Mouse (Mus musculus): ENCODE measurements around the gene Cpsf3. TPM values are rescaled to one million over a fixed set of nuclear protein-coding genes. Genes with fewer than 3 reads are reported as not detected.

Cpsf3 gene
- total RNA-seq, 1 experiment: 57.5 TPM

DNA sequence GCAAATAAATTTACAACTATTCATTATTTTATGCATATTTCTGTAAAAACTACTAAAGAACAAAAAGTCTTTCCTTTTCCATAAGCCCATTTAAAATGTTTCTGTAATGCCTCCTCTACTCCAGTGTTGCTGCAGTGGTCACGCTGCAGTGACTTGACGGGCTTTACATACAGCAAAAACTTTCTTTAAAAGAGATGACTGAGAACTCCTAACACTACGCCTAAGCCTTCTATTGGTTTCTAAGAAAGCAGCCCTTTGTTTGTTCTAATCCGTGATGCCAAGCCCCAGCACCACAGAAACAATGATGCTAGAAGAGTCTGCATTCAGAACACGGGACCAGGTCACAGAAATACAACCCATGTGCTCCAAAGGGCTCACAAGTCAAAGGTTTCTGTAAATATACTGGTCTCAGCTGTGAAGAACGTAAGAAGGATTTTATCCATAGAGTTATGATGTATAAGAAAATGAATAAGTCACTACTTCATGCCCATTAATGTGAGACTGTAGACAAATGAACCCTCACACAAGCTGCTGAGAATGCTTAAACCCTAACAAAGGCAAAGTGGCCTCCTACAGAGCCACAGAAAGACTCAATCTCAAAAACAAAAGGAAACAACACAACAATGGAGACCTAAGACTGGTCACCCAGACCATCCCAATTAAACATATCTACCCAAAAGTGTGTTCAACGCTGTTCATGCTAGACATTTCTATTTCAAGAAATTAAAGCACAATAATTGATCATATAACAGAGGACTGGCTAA lies 65.1 kb downstream of the Cpsf3 start:
- Histone ChIP-seq H3K9ac (ENCODE audit: insufficient read depth, low read depth, low read length, poor library complexity, severe bottlenecking) (no peak overlapping the region), H3K9me3 (ENCODE audit: control insufficient read depth, insufficient read depth, low read depth, low read length) (no peaks in the 10 kb centered on the region), H3K27ac (ENCODE audit: insufficient read depth, low read depth, low read length, poor library complexity, severe bottlenecking) (no peak overlapping the region), H3K4me3 (ENCODE audit: insufficient read depth in 1 of 2, low read depth in 1 of 2, low read length in 2 of 2, poor library complexity in 1 of 2, severe bottlenecking in 1 of 2) (no peak overlapping the region), H3K36me3 (ENCODE audit: control insufficient read depth, insufficient read depth, low read length, poor library complexity, severe bottlenecking) (peaks cover 5% of the 10 kb centered on the region), H3K4me1 (ENCODE audit: control insufficient read depth in 2 of 2, insufficient read depth in 2 of 2, low read length in 2 of 2, poor library complexity in 1 of 2) (peaks cover 0 to 2% of the 10 kb centered on the region in 2 experiments; a peak in 1 of 4 replicates)
- TF ChIP-seq MAFK (IDR thresholded peaks at IDR 0.05; ENCODE audit: insufficient read depth, low read depth, low read length) (no peak), ZNF384 (IDR thresholded peaks at IDR 0.05; ENCODE audit: low read depth, low read length) (0 out of 2 replicates have a peak, but pooled peaks have one; percentile 5)
- no peak for DNase-seq (ENCODE audit: low read depth, low spot score)
- in situ Hi-C loops (cut with MboI; ENCODE audit: low sequenced_read_pairs in 2 of 2, unreplicated experiment in 2 of 2): no loop called here

- Histone ChIP-seq H3K9ac (ENCODE audit: insufficient read depth, low read depth, low read length, poor library complexity, severe bottlenecking) (no peak overlapping the region), H3K9me3 (ENCODE audit: control insufficient read depth, insufficient read depth, low read depth, low read length) (no peaks in the 10 kb centered on the region), H3K27ac (ENCODE audit: insufficient read depth, low read depth, low read length, poor library complexity, severe bottlenecking) (no peak overlapping the region), H3K4me1 (ENCODE audit: control insufficient read depth in 2 of 2, insufficient read depth in 2 of 2, low read length in 2 of 2, poor library complexity in 1 of 2) (peaks cover 0 to 2% of the 10 kb centered on the region in 2 experiments; a peak in 1 of 4 replicates), H3K4me3 (ENCODE audit: insufficient read depth in 1 of 2, low read depth in 1 of 2, low read length in 2 of 2, poor library complexity in 1 of 2, severe bottlenecking in 1 of 2) (no peak overlapping the region), H3K36me3 (ENCODE audit: control insufficient read depth, insufficient read depth, low read length, poor library complexity, severe bottlenecking) (peaks cover 5% of the 10 kb centered on the region)
- in situ Hi-C loops (cut with MboI; ENCODE audit: low sequenced_read_pairs in 2 of 2, unreplicated experiment in 2 of 2): no loop called here
- TF ChIP-seq HCFC1 (IDR thresholded peaks at IDR 0.05; ENCODE audit: borderline replicate concordance, insufficient read depth, low read length) (no peak), ZNF384 (IDR thresholded peaks at IDR 0.05; ENCODE audit: low read depth, low read length) (no peak)
- no peak for DNase-seq (ENCODE audit: low read depth, low spot score)
These were observed 68.5 kb downstream of the Cpsf3 start for GRCm38 (mm10) chr12:21353681-21354080.

DNA sequence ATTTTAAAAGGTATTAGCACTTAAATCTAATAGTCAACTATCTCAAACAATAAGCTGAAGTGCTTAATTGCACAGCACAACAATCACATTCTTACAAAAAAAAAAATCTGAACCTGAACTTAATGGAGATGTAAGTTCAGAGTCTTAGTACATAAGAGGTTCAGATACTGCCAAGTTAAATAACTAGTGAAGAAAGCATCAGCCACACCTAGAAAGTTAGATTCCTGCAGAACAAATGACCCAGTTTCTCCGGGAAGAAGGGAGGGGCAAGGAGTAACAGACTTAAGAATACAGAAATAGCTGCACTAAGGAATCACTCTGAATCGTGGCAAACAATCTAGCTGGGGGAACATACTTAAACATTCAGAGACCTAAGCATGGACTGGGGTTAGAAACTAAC lies 77.5 kb downstream of the Cpsf3 start:
- Histone ChIP-seq H3K9ac (ENCODE audit: insufficient read depth, low read depth, low read length, poor library complexity, severe bottlenecking) (no peak overlapping the region), H3K36me3 (ENCODE audit: control insufficient read depth, insufficient read depth, low read length, poor library complexity, severe bottlenecking) (no peaks in the 10 kb centered on the region; the same call in none of the 2 replicates), H3K4me3 (ENCODE audit: insufficient read depth in 1 of 2, low read depth in 1 of 2, low read length in 2 of 2, poor library complexity in 1 of 2, severe bottlenecking in 1 of 2) (no peak overlapping the region), H3K9me3 (ENCODE audit: control insufficient read depth, insufficient read depth, low read depth, low read length) (no peaks in the 10 kb centered on the region), H3K4me1 (ENCODE audit: control insufficient read depth in 2 of 2, insufficient read depth in 2 of 2, low read length in 2 of 2, poor library complexity in 1 of 2) (peaks cover 0 to 4% of the 10 kb centered on the region in 2 experiments; a peak in 1 of 4 replicates), H3K27ac (ENCODE audit: insufficient read depth, low read depth, low read length, poor library complexity, severe bottlenecking) (no peak overlapping the region)
- no peak for DNase-seq (ENCODE audit: low read depth, low spot score)
- TF ChIP-seq MAFK (IDR thresholded peaks at IDR 0.05; ENCODE audit: insufficient read depth, low read depth, low read length) (no peak), ZNF384 (IDR thresholded peaks at IDR 0.05; ENCODE audit: low read depth, low read length) (no peak), CHD2 (IDR thresholded peaks at IDR 0.05; ENCODE audit: low read depth, low read length) (no peak), HCFC1 (IDR thresholded peaks at IDR 0.05; ENCODE audit: borderline replicate concordance, insufficient read depth, low read length) (no peak), ZC3H11A (IDR thresholded peaks at IDR 0.05; ENCODE audit: borderline replicate concordance, low read depth, low read length) (no peak)
- in situ Hi-C loops (cut with MboI; ENCODE audit: low sequenced_read_pairs in 2 of 2, unreplicated experiment in 2 of 2): no loop called here

- no peak for TF ChIP-seq CHD2 (IDR thresholded peaks at IDR 0.05; ENCODE audit: low read depth, low read length)
- no peak for TF ChIP-seq ZC3H11A (IDR thresholded peaks at IDR 0.05; ENCODE audit: borderline replicate concordance, low read depth, low read length)
- no peak for TF ChIP-seq HCFC1 (IDR thresholded peaks at IDR 0.05; ENCODE audit: borderline replicate concordance, insufficient read depth, low read length)
- no peak for TF ChIP-seq ZNF384 (IDR thresholded peaks at IDR 0.05; ENCODE audit: low read depth, low read length)
- TF ChIP-seq MAFK (IDR thresholded peaks at IDR 0.05; ENCODE audit: insufficient read depth, low read depth, low read length): no peak
- DNase-seq (ENCODE audit: low read depth, low spot score): no peak
- Histone ChIP-seq H3K27ac (ENCODE audit: insufficient read depth, low read depth, low read length, poor library complexity, severe bottlenecking) (no peak overlapping the region), H3K9me3 (ENCODE audit: control insufficient read depth, insufficient read depth, low read depth, low read length) (no peaks in the 10 kb centered on the region), H3K9ac (ENCODE audit: insufficient read depth, low read depth, low read length, poor library complexity, severe bottlenecking) (no peak overlapping the region), H3K4me1 (ENCODE audit: control insufficient read depth in 2 of 2, insufficient read depth in 2 of 2, low read length in 2 of 2, poor library complexity in 1 of 2) (peaks cover 0 to 4% of the 10 kb centered on the region in 2 experiments; a peak in 1 of 4 replicates), H3K36me3 (ENCODE audit: control insufficient read depth, insufficient read depth, low read length, poor library complexity, severe bottlenecking) (no peaks in the 10 kb centered on the region; the same call in none of the 2 replicates), H3K4me3 (ENCODE audit: insufficient read depth in 1 of 2, low read depth in 1 of 2, low read length in 2 of 2, poor library complexity in 1 of 2, severe bottlenecking in 1 of 2) (no peak overlapping the region)
- in situ Hi-C loops (cut with MboI; ENCODE audit: low sequenced_read_pairs in 2 of 2, unreplicated experiment in 2 of 2): no loop called here
These were observed 78.0 kb downstream of the Cpsf3 start for GRCm38 (mm10) chr12:21363195-21363594.

Other genes starting within 250 kb of the Cpsf3 start
- 17.3 and 24.3 TPM in 2 replicates for gene Itgb1bp1, start 893 bp downstream of the Cpsf3 start, total RNA-seq (2012; rRNA removed)
- gene Iah1, start 31.0 kb downstream of the Cpsf3 start, total RNA-seq (2012; rRNA removed): 24.2 and 29.3 TPM in 2 replicates
- gene Adam17, start 88.2 kb downstream of the Cpsf3 start, total RNA-seq (2012; rRNA removed): 56.7 and 77.3 TPM in 2 replicates
- 407 and 596 TPM in 2 replicates for gene Ywhaq, start 132.2 kb downstream of the Cpsf3 start, total RNA-seq (2012; rRNA removed)